Mouse (Mus musculus) R1 (cell line): Measurements from ENCODE around the gene Gm13271.
A peak's percentile ranks its signal among the peaks of the same experiment; 100 is the strongest.
"Not testable (repeated sequence)": the region's sequence is repeated elsewhere in the genome, so short reads cannot be mapped to it uniquely, and the experiment has no call there.

ENCODE experiments used
- DNase-seq: peaks from one replicate; pipeline ENCODE4 v3.0.0-alpha.2; 2018; ENCODE audit warnings: low read depth, low spot score

Gene Gm13271

GRCm38 (mm10) chr4:88754818-88755340 is at the start of gene Gm13271:
TSS of gene Gm13271 (plus strand) at chr4:88754868.
- DNase-seq: not testable (repeated sequence)

DNA sequence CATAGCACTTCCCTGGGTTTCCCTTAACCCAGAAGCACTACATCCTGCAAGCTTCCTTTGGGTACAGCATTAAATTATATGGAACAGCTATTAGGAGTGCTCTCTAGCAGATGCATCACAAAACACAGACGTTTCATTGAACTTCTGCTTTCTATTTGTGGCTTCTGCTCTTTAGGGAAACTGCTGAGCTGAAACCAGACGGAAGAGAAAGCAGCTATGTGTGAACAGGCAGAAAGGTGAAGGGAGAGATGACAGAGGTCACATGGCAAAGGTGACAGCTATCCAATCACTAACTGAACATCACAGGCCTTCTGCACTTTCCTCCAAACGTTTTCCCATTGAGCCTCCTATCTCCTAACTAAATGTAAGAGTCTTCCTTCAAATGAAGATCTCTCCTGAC is 48.7 kb upstream of the Gm13271 start:
- DNase-seq: no peak

GRCm38 (mm10) chr4:88707128-88707826 is 47.4 kb upstream of the Gm13271 start:
- no peak for DNase-seq

- DNase-seq: no peak
These were observed 40.4 kb upstream of the Gm13271 start for GRCm38 (mm10) chr4:88714281-88714680.

DNA sequence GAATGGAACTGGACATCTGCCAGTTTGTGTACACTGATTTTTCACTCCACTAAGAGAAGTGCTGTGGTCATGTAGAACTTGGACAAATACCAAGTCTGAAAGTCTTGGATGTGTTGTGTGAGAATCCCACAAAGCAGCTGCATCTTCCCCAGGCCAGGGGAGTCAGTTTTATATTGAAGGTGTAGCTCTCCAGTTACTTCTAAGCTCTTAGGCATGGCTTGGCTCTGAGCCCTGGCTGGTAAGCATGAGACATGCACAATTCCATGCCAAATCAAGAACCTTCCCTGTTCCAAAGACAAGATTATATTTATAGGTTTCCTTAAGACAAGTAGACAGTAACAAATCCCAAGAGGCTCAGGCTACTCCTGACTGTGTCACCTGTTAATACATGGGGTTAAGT is 39.6 kb upstream of the Gm13271 start:
- no peak for DNase-seq

- DNase-seq: no peak
These were observed 36.0 kb upstream of the Gm13271 start for GRCm38 (mm10) chr4:88718715-88719114.

- DNase-seq: peak; percentile 90
These were observed 32.6 kb upstream of the Gm13271 start, which contains the start of the genes Gm26566 and Klhl9 for GRCm38 (mm10) chr4:88721791-88722721. TSS of gene Gm26566 (plus strand) at chr4:88721805. TSS of gene Klhl9 (minus strand) at chr4:88722465.

DNA sequence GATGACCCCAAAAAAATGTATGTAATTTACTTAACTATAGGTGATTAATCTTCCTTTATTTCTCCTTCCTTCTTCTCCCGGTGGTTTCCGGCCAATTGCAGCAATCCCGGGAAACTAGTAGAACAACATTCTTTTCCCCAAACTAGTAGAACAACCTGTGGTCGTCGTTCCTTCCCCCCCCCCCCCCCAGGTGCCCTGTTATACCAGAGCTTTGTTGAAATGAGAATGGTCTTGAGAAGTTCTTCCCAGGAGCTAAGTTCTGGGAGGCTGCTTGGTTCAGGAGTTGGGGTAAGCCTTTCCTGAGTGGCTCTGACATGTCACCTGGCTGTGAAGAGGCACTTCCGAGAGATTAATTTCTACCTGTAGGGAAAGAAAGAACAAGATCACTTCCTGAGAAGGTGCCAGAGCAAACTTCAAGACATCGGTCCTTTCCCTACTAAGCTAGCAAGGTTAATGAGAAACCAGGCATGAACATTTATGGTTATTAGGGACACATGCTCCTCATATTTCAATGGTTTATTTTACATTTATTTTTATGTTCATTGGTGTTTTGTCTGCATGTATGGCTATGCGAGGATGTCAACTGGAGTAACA is 31.1 kb upstream of the Gm13271 start:
- DNase-seq: no peak

DNA sequence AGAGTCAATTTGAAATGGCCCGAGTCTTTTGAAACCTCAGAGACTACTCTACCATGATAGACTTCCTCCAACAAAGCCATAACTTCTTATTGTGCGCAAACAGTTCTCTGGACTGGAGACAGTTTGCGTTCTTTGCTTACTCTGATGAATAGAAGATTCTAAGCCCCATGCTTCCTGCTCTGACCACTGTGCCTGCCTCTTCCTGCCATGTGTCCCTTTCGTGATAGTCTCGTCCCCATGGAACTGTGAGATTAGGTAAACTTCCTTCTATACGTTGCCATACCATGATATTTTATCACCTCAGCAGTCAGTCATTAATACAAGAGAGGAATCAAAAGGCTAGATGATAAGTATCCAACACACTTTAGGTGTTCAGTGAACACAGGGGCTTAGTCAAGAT is 27.9 kb upstream of the Gm13271 start:
- DNase-seq: no peak

- no peak for DNase-seq
These were observed 27.3 kb upstream of the Gm13271 start for GRCm38 (mm10) chr4:88727324-88727723.

DNA sequence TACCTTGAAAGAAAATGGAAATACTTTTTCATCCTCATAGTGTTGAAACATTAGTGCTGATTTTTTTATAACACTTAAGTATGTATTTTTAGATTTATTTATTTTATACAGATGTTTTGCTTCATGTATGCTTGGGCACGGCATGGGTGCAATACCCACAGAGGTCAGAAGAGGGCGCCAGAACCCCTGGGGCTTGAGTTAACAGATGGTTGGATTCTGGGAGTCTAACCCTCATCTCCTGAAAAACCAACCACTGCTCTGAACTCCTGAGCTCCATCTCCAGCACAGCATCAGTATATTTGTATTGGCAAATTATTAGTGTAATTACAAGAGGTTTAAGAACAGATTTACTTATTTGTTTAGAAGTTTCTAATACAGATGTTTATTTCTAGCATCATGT is 16.2 kb upstream of the Gm13271 start:
- DNase-seq: peak; percentile 68

DNA sequence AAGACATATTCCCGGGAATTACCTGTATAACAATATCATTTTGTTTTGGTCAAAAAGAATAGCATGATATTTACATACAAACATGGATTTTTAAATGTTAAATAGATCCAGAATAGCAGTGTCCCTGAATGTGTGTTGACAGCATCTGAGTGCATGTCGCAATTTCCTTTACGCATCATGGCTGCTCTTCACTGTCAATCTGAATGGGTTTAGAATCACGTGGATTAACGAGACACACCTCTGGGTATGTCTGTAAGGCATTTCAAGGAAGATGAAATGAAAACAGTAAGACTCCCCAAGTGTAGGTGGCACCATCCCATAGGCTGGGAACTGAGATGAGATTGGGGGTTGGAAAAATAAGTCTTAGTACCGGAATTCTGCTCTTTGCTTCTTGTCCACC is 15.6 kb upstream of the Gm13271 start:
- DNase-seq: no peak

GRCm38 (mm10) chr4:88741426-88741825 is 13.2 kb upstream of the Gm13271 start:
- DNase-seq: no peak

DNA sequence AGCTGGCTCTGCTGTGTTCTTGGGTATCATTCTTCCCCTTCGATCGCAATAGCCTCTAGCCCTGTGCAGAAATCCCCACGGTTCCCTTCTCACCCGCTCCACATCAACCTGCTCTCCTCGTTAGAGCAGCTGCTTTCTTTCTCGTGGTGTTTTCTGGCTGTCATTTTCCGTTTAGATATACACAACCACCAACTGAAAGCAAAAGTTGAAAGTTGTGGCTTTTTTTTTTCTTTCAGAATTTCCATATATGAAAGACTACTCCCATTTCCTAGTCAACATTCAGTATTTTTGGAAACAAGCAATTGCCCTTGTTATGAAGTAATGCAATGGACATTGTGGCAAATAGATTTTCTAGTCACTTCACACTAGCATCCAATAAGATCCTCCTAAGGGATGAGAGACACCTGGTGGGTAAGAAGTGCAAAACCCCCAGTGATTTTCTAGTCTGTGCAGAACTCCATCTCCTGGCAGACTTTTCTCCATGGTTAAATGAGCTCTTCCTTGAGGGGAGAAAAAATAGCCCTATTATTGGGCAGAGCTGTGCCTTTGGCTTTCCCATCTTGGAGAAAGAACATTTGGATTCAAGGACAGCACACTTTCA is 11.8 kb upstream of the Gm13271 start:
- DNase-seq: no peak

GRCm38 (mm10) chr4:88744207-88744606 is 10.5 kb upstream of the Gm13271 start:
- DNase-seq: no peak

DNA sequence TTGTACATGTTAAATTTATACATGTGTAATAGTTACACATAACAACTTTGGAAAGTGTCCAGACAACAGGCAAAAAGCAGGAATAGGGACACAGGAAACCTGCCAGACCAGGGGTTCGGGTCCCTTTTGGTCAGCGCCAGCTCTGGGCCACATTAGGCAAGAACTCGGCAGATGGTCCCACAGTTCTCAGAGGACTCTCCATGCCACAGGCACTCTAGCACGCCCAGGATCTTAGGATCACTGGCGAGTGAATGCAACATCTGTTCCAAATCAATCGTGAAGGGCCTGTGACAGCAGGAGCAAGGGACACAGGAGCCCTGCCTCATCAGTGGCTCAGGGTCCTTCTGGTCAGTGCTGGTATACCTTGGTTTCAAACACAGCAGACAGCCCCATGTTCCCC is 4.7 kb upstream of the Gm13271 start:
- DNase-seq: no peak

- DNase-seq: not testable (repeated sequence)
These were observed 2.2 kb downstream of the Gm13271 start for GRCm38 (mm10) chr4:88756581-88757513.

- DNase-seq: not testable (repeated sequence)
These were observed 3.0 kb downstream of the Gm13271 start for GRCm38 (mm10) chr4:88757628-88758031.

GRCm38 (mm10) chr4:88758751-88759150 is 4.1 kb downstream of the Gm13271 start:
- not testable (repeated sequence) for DNase-seq

GRCm38 (mm10) chr4:88759610-88760268 is 5.1 kb downstream of the Gm13271 start, which contains the start of gene Gm13283:
TSS of gene Gm13283 (plus strand) at chr4:88760119.
- not testable (repeated sequence) for DNase-seq
